Mouse (Mus musculus): ENCODE measurements at regions not wholly inside any gene's neighbourhood (a gene's known extent, or its start where the extent isn't known, plus 50 kb on each side); places are given as distances from the start of the nearest gene placed in this dataset.

DNA sequence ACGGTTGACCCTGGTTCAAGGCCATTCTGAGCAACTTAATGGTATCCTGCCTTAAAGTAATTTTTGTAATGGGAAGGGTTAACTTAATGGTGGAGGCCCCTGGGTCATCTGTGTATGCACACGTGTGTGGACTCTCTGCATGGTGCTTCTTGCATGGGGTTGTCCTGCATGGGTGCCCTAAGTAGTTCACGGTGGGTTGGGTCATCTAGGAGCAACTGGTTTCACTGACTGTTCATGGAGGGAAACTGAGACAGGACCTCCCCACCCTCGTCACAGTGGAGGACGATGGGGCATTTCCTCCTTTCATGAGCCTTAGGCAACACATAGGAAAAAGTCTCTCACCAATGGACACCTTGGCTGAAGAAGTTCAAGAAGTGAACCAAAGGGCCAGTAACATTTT lies 123.4 kb downstream of the Gm11011 start:
- Histone ChIP-seq H3K36me3 (ENCODE audit: control insufficient read depth, insufficient read depth, low read length) (no peaks in the 10 kb centered on the region), H3K9me3 (replicated peaks; ENCODE audit: control insufficient read depth, low read length, poor library complexity, severe bottlenecking) (no peaks in the 10 kb centered on the region), H3K27me3 (ENCODE audit: control insufficient read depth, insufficient read depth, low read depth, low read length) (no peaks in the 10 kb centered on the region), H3K4me3 (ENCODE audit: low read depth, low read length) (no peak overlapping the region), H3K4me2 (ENCODE audit: low read length) (no peak overlapping the region), H3K9ac (ENCODE audit: low read depth, low read length) (no peak overlapping the region), H3K27ac (ENCODE audit: low read length) (no peak overlapping the region), H3K4me1 (ENCODE audit: control insufficient read depth, insufficient read depth, low read length) (peaks cover 11% of the 10 kb centered on the region)
- ATAC-seq, result no peak
- WGBS, result 91% methylated on average over 5 of the region's 5 CpGs

- Histone ChIP-seq H3K4me1 (ENCODE audit: control insufficient read depth, insufficient read depth, low read length) (peaks cover 6% of the 10 kb centered on the region; the same call in 1 of the 2 replicates), H3K27ac (ENCODE audit: low read length) (0 out of 2 replicates have a peak overlapping the region, but pooled peaks have one; percentile 35), H3K4me3 (ENCODE audit: low read depth, low read length) (no peak overlapping the region), H3K27me3 (ENCODE audit: control insufficient read depth, insufficient read depth, low read depth, low read length) (no peaks in the 10 kb centered on the region), H3K9me3 (replicated peaks; ENCODE audit: control insufficient read depth, low read length, poor library complexity, severe bottlenecking) (no peaks in the 10 kb centered on the region), H3K36me3 (ENCODE audit: control insufficient read depth, insufficient read depth, low read length) (no peaks in the 10 kb centered on the region), H3K9ac (ENCODE audit: low read depth, low read length) (no peak overlapping the region), H3K4me2 (ENCODE audit: low read length) (no peak overlapping the region)
- WGBS, result 59% methylated on average over 12 of the region's 12 CpGs
- ATAC-seq, result peak; percentile 60; the same call in 1 of the 2 replicates
Observed at GRCm38 (mm10) chr2:169461491-169462039, 126.0 kb downstream of the Gm11011 start.

GRCm38 (mm10) chr2:169452956-169453355 lies 134.6 kb downstream of the Gm11011 start:
- Histone ChIP-seq H3K27ac (ENCODE audit: low read length) (no peak overlapping the region), H3K9ac (ENCODE audit: low read depth, low read length) (no peak overlapping the region), H3K9me3 (replicated peaks; ENCODE audit: control insufficient read depth, low read length, poor library complexity, severe bottlenecking) (no peaks in the 10 kb centered on the region), H3K36me3 (ENCODE audit: control insufficient read depth, insufficient read depth, low read length) (no peaks in the 10 kb centered on the region), H3K4me1 (ENCODE audit: control insufficient read depth, insufficient read depth, low read length) (no peaks in the 10 kb centered on the region), H3K27me3 (ENCODE audit: control insufficient read depth, insufficient read depth, low read depth, low read length) (no peaks in the 10 kb centered on the region), H3K4me3 (ENCODE audit: low read depth, low read length) (no peak overlapping the region), H3K4me2 (ENCODE audit: low read length) (no peak overlapping the region)
- 94% methylated on average over 8 of the region's 8 CpGs for WGBS
- no peak for ATAC-seq

DNA sequence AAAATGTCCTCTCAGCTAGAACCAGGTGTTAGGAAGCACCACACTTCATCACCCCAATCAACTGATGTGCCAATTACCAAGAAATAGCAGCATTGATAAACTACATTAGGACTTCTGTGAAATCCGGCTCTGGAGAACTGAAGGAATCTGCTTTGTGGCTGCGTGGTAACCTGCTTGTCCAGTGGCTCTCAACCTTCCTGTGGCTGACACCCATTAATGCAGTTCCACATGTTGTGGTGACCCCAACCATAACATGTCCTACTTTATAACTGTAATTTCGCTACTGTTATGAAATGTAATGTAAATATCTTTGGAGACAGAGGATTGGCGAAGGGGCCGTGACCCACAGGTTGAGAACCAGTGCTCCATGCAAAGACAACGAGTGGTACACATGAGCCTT lies 136.7 kb downstream of the Gm11011 start:
- Histone ChIP-seq H3K27ac (ENCODE audit: low read length) (no peak overlapping the region), H3K36me3 (ENCODE audit: control insufficient read depth, insufficient read depth, low read length) (no peaks in the 10 kb centered on the region), H3K27me3 (ENCODE audit: control insufficient read depth, insufficient read depth, low read depth, low read length) (no peaks in the 10 kb centered on the region), H3K4me1 (ENCODE audit: control insufficient read depth, insufficient read depth, low read length) (peaks cover 4% of the 10 kb centered on the region; the same call in 1 of the 2 replicates), H3K9me3 (replicated peaks; ENCODE audit: control insufficient read depth, low read length, poor library complexity, severe bottlenecking) (no peaks in the 10 kb centered on the region), H3K4me3 (ENCODE audit: low read depth, low read length) (no peak overlapping the region), H3K9ac (ENCODE audit: low read depth, low read length) (no peak overlapping the region), H3K4me2 (ENCODE audit: low read length) (no peak overlapping the region)
- ATAC-seq, result no peak
- WGBS, result 95% methylated on average over 6 of the region's 6 CpGs

- H3K9ac ChIP-seq (ENCODE audit: low read depth, low read length), result no peak overlapping the region
- no peaks in the 10 kb centered on the region for H3K36me3 ChIP-seq (ENCODE audit: control insufficient read depth, insufficient read depth, low read length)
- ATAC-seq, result no peak
- WGBS, result 77% methylated on average over 6 of the region's 6 CpGs
- H3K4me3 ChIP-seq (ENCODE audit: low read depth, low read length), result no peak overlapping the region
- no peaks in the 10 kb centered on the region for H3K9me3 ChIP-seq (replicated peaks; ENCODE audit: control insufficient read depth, low read length, poor library complexity, severe bottlenecking)
- peaks cover 10% of the 10 kb centered on the region for H3K4me1 ChIP-seq (ENCODE audit: control insufficient read depth, insufficient read depth, low read length)
- no peaks in the 10 kb centered on the region for H3K27me3 ChIP-seq (ENCODE audit: control insufficient read depth, insufficient read depth, low read depth, low read length)
- no peak overlapping the region for H3K4me2 ChIP-seq (ENCODE audit: low read length)
- no peak overlapping the region for H3K27ac ChIP-seq (ENCODE audit: low read length)
Observed at GRCm38 (mm10) chr2:169447495-169448280, 139.9 kb downstream of the Gm11011 start.

DNA sequence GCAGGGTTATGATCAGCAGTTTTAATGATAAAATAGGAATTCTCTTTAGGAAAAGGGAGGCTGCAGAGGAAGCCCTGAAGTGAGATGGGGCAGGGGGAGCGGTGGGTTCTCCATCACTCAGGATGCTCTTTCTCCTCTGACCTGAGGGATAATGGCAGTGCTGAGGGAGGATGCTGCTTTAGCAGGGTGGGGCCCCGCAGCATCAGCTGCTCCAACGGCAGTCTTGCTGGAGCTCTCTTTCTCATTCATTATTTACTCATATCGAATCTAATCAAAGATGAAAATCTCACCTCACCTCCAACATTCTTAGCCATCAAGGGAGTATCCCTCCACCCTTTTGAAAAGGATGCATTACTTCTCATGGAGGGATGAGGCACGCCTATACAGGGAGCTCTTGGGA lies 141.7 kb downstream of the Gm11011 start:
- Histone ChIP-seq H3K27me3 (ENCODE audit: control insufficient read depth, insufficient read depth, low read depth, low read length) (no peaks in the 10 kb centered on the region), H3K4me3 (ENCODE audit: low read depth, low read length) (no peak overlapping the region), H3K27ac (ENCODE audit: low read length) (peak overlapping the region; percentile 41; the same call in 1 of the 2 replicates), H3K36me3 (ENCODE audit: control insufficient read depth, insufficient read depth, low read length) (no peaks in the 10 kb centered on the region), H3K9me3 (replicated peaks; ENCODE audit: control insufficient read depth, low read length, poor library complexity, severe bottlenecking) (no peaks in the 10 kb centered on the region), H3K9ac (ENCODE audit: low read depth, low read length) (peak overlapping the region; percentile 5; the same call in 1 of the 2 replicates), H3K4me1 (ENCODE audit: control insufficient read depth, insufficient read depth, low read length) (peaks cover 10% of the 10 kb centered on the region), H3K4me2 (ENCODE audit: low read length) (peak overlapping the region; percentile 20; the same call in 1 of the 2 replicates)
- 67% methylated on average over 5 of the region's 5 CpGs for WGBS
- ATAC-seq, result no peak

DNA sequence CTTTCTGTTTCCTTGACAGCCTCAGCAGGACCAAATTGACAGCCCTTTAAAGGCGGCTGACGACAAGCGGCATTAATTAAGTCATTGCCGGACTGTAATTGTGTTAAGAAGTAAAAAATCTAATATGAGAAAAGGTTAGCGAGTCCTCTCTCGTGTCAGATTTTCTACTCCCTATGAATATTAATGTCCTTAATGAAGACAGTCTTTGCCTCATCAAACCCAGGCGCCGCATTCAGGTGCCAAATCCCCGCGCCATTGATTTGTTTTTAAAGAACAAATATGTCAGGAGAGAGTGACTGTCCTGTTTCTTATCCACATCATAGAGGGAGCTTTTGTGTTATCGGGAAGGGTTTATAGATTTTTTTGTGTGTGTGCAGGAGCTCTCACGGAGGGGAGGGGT lies 142.2 kb downstream of the Gm11011 start:
- Histone ChIP-seq H3K4me2 (ENCODE audit: low read length) (peak overlapping the region; percentile 20), H3K9me3 (replicated peaks; ENCODE audit: control insufficient read depth, low read length, poor library complexity, severe bottlenecking) (no peaks in the 10 kb centered on the region), H3K4me1 (ENCODE audit: control insufficient read depth, insufficient read depth, low read length) (peaks cover 10% of the 10 kb centered on the region), H3K9ac (ENCODE audit: low read depth, low read length) (no peak overlapping the region), H3K27ac (ENCODE audit: low read length) (peak overlapping the region; percentile 41; the same call in 1 of the 2 replicates), H3K36me3 (ENCODE audit: control insufficient read depth, insufficient read depth, low read length) (no peaks in the 10 kb centered on the region), H3K4me3 (ENCODE audit: low read depth, low read length) (no peak overlapping the region), H3K27me3 (ENCODE audit: control insufficient read depth, insufficient read depth, low read depth, low read length) (no peaks in the 10 kb centered on the region)
- WGBS, result 39% methylated on average over 12 of the region's 12 CpGs
- ATAC-seq, result 0 out of 2 replicates have a peak, but pooled peaks have one; percentile 25

DNA sequence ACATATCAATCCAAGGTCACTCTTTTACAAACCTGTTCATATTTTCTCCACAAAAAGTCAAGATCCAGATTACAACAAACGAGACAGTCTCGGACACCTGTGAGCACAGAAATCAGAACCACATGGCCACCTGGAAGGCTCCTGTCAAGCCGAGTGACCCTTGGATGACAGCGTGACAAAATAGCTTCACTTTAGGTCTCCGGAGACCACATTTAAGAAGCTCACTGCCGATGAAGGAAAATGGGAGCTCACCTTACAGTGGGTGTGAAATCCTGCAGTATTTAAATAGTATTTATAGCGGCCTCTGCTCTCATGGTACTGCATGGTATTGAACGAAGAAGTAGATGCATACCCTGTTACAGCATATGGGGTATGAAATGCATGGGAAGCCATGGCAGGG lies 144.3 kb downstream of the Gm11011 start:
- no peak for ATAC-seq
- Histone ChIP-seq H3K4me3 (ENCODE audit: low read depth, low read length) (no peak overlapping the region), H3K27me3 (ENCODE audit: control insufficient read depth, insufficient read depth, low read depth, low read length) (no peaks in the 10 kb centered on the region), H3K9me3 (replicated peaks; ENCODE audit: control insufficient read depth, low read length, poor library complexity, severe bottlenecking) (no peaks in the 10 kb centered on the region), H3K36me3 (ENCODE audit: control insufficient read depth, insufficient read depth, low read length) (no peaks in the 10 kb centered on the region), H3K4me1 (ENCODE audit: control insufficient read depth, insufficient read depth, low read length) (peaks cover 10% of the 10 kb centered on the region), H3K9ac (ENCODE audit: low read depth, low read length) (no peak overlapping the region), H3K27ac (ENCODE audit: low read length) (no peak overlapping the region), H3K4me2 (ENCODE audit: low read length) (no peak overlapping the region)
- WGBS, result 92% methylated on average over 8 of the region's 8 CpGs

DNA sequence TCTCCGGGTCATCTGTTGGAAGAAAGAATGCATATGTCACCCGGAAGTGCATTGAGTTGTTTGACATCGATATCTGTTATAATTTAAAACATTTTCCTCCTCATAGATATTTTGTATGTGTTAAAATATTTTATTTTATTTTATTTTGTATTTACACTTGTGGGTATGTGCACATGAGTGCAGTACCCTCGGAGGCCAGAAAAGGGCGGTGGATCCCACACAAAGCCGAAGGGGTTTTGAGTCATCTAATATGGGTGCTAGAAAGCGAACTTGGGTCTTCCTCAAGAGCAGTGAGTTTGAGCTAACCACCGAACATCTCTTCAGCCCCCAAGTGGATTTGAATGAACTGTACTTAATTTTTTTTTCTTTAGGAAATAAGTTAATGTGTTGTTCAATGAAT lies 156.0 kb downstream of the Gm11011 start:
- Histone ChIP-seq H3K27ac (ENCODE audit: low read length) (no peak overlapping the region), H3K4me2 (ENCODE audit: low read length) (no peak overlapping the region), H3K4me3 (ENCODE audit: low read depth, low read length) (no peak overlapping the region), H3K9me3 (replicated peaks; ENCODE audit: control insufficient read depth, low read length, poor library complexity, severe bottlenecking) (no peaks in the 10 kb centered on the region), H3K27me3 (ENCODE audit: control insufficient read depth, insufficient read depth, low read depth, low read length) (no peaks in the 10 kb centered on the region), H3K4me1 (ENCODE audit: control insufficient read depth, insufficient read depth, low read length) (peaks cover 2% of the 10 kb centered on the region; the same call in 1 of the 2 replicates), H3K9ac (ENCODE audit: low read depth, low read length) (no peak overlapping the region), H3K36me3 (ENCODE audit: control insufficient read depth, insufficient read depth, low read length) (no peaks in the 10 kb centered on the region)
- no peak for ATAC-seq
- 94% methylated on average over 8 of the region's 8 CpGs for WGBS

Data from midbrain, embryonic 16.5 days (tissue).